Mouse (Mus musculus) MEL (cell line): ENCODE data around the gene Itga9.

Experiments used
- CTCF ChIP-seq, 3 experiments: IDR thresholded peaks in 2 of 3; conservative IDR thresholded peaks in 1 of 3; 2 replicates each; pipeline ENCODE4 v1.5.1; 2011 to 2012; ENCODE audit warnings: low read length in 3 of 3, low read depth in 2 of 3, mild to moderate bottlenecking in 2 of 3, improper control_type of control experiment in 1 of 3, inconsistent platforms in 1 of 3, mixed read lengths in 1 of 3, moderate library complexity in 1 of 3; ENCODE audit not compliant: control insufficient read depth in 1 of 3, insufficient read depth in 1 of 3, poor library complexity in 1 of 3, severe bottlenecking in 1 of 3
- POLR2AphosphoS2 ChIP-seq: IDR thresholded peaks from 2 replicates; pipeline ENCODE4 v1.6.1; 2011; ENCODE audit warnings: low read length, improper control_type of control experiment
- TCF12 ChIP-seq: IDR thresholded peaks from 2 replicates; pipeline ENCODE4 v1.6.1; 2014; ENCODE audit warnings: low read depth, mild to moderate bottlenecking, inconsistent platforms, low read length, improper control_type of control experiment, moderate library complexity

DNA sequence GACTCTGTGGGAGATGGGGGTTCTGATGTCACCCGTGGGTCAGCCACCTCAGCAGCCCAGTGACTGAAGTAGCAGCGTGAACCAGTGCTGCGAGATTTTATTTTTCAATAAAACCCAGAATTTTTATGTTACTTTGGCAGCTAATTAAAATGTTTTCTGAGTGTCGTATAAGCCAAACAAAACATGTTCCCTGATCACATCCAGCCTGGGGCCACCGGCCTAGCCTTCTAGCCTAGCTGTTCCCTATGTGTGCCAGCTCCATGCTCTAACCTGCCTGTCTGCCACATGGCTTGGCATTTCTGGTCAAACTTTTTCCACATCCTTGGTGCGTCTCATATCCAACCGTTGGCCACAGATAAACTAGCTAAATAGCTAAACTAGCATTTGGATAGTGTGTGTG is 205.7 kb downstream of the Itga9 start:
- TF ChIP-seq POLR2AphosphoS2 (no peak), TCF12 (no peak), CTCF (IDR thresholded peaks at IDR 0.05 in 2 of 3, conservative IDR thresholded peaks at IDR 0.05 in 1 of 3; ENCODE audit: control insufficient read depth in 1 of 3, insufficient read depth in 1 of 3, low read depth in 2 of 3, low read length in 3 of 3, poor library complexity in 1 of 3, severe bottlenecking in 1 of 3) (no peak)
